Mouse (Mus musculus): Measurements from ENCODE around the gene Smurf1. TPM values are rescaled to one million over a fixed set of nuclear protein-coding genes. Genes with fewer than 3 reads are reported as not detected.
A peak's percentile ranks its signal among the peaks of the same experiment; 100 is the strongest.

The Smurf1 gene
- total RNA-seq, 1 experiment from 2014 or later = 11.8 TPM

GRCm38 (mm10) chr5:144884629-144885217 lies 80.9 kb downstream of the Smurf1 start:
- no peak for ATAC-seq (replicated peaks; ENCODE audit: insufficient number of reproducible peaks, low FRiP score, low TSS enrichment, poor library complexity, severe bottlenecking)

- no peak for ATAC-seq (replicated peaks; ENCODE audit: insufficient number of reproducible peaks, low FRiP score, low TSS enrichment, poor library complexity, severe bottlenecking)
These were observed 83.8 kb downstream of the Smurf1 start for GRCm38 (mm10) chr5:144881670-144882399.

DNA sequence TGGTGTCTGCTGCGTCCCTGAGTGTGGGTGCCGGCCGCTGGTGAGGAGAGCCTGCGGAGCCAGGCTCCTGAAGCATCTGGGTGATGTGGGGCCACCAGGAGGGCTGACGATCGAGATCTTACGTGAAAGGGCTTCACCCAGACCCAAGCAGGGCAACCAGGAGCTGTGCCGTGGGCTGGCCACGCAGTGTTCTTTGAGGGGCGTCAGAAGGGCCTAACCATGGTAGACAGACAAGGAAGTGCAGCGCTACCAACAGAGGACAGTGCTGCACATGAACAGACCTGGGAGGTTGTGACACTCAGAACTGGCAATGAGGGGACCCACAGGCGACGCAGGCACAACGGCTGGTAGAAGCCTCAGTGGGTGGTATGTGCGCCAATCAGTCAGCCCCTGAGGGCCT lies 88.6 kb downstream of the Smurf1 start:
- no peak for ATAC-seq (replicated peaks; ENCODE audit: insufficient number of reproducible peaks, low FRiP score, low TSS enrichment, poor library complexity, severe bottlenecking)

- ATAC-seq (replicated peaks; ENCODE audit: insufficient number of reproducible peaks, low FRiP score, low TSS enrichment, poor library complexity, severe bottlenecking) = peak; percentile 53; the same call in 1 of the 2 replicates
These were observed 89.8 kb downstream of the Smurf1 start for GRCm38 (mm10) chr5:144875892-144876291.

DNA sequence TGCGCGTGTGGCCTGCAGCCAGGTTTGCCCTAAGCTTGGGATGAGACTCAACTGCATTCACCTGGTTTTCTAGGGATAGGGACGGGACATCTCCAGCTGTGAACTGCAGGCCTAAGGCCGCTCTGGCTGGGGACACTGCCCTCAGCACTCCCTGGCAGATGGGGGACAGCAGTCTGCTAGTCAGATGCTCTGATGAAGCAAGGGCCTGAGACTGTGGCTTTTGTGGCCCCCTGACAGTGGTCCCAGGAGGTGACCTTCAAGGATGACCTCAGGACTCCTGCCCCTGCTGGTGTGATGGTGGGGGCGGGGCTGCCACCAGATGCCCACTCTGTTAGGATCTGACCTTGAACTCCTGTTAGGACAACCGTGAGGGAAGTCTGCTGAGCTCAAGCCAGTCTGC lies 90.4 kb downstream of the Smurf1 start:
- ATAC-seq (replicated peaks; ENCODE audit: insufficient number of reproducible peaks, low FRiP score, low TSS enrichment, poor library complexity, severe bottlenecking) = no peak

- ATAC-seq (replicated peaks; ENCODE audit: insufficient number of reproducible peaks, low FRiP score, low TSS enrichment, poor library complexity, severe bottlenecking) = no peak
These were observed 92.8 kb downstream of the Smurf1 start for GRCm38 (mm10) chr5:144872867-144873266.

GRCm38 (mm10) chr5:144872326-144872725 lies 93.3 kb downstream of the Smurf1 start:
- no peak for ATAC-seq (replicated peaks; ENCODE audit: insufficient number of reproducible peaks, low FRiP score, low TSS enrichment, poor library complexity, severe bottlenecking)

DNA sequence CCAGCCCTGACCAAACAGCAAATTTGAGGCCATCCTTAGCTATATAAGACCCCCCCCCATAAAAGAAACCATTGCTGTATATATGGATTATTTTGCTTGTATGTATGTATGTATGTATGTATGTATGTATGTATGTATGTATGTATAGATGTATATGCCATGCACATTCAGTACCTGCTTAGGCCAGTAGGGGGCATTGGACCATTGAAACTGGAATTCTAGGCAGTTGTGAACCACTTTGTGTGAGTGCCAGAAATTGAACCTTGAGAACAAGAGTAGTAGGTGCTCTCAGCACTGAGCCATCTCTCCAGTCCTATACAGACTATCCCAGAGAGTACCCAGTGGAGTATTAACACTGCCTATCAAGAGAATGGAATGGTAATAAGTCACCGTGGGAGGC lies 93.9 kb downstream of the Smurf1 start:
- ATAC-seq (replicated peaks; ENCODE audit: insufficient number of reproducible peaks, low FRiP score, low TSS enrichment, poor library complexity, severe bottlenecking) = no peak

DNA sequence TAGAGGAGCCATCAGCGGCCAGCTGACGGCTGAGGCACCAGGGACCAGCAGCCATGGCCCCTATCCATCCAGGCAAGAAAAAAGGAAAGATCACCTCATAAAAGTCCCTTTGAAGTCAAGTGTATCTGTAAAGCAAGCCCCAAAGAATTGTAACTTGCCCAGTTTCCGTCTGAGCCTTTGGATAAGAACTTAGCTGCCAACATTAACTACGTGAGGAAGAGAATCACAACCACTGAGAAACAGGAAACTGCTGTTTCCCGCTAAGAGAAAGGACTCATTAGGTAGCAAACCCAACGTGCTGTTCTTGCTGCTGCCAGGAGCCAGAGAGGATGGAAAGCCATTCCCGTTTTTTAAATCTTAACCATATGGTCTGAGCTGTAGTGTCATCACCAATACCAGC lies 94.9 kb downstream of the Smurf1 start:
- no peak for ATAC-seq (replicated peaks; ENCODE audit: insufficient number of reproducible peaks, low FRiP score, low TSS enrichment, poor library complexity, severe bottlenecking)

DNA sequence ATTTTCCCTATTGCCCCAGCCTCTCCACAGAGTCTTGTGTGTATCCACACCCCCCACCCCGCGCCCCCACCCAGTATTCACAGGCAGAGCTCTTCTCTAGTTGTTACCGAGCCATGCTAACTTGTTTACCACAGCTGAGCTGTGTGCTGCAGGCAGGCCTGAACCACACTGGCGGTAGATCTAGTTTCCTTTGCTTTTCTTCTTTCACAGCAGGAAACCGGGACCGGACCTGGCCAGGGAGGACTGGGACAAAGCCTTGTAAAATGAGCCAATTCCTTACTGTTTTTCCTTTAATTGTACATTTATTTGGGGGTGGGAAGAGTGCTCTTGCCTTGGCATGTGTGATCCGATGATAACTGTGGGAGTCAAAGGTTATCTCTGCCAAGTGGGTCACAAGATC lies 96.2 kb downstream of the Smurf1 start:
- no peak for ATAC-seq (replicated peaks; ENCODE audit: insufficient number of reproducible peaks, low FRiP score, low TSS enrichment, poor library complexity, severe bottlenecking)

DNA sequence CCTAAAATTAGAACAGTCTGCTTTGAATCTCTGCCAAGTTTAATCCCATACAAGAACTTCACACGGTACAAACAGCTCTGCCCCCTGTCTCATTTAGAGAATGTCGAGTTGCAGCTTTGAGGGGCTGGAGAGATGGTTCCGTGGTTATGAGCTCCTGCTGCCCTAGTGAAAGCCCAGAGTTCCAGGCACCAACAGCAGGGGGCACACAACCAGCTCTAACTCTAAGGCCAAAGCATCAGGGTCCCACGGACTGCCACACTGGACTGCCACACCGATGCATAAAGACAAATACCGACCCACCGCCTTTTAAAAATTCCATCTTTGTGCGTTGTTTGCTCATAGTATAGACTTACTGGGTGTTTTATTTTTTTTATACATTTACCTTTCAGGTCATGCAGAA lies 98.7 kb downstream of the Smurf1 start:
- ATAC-seq (replicated peaks; ENCODE audit: insufficient number of reproducible peaks, low FRiP score, low TSS enrichment, poor library complexity, severe bottlenecking) = no peak

- no peak for ATAC-seq (replicated peaks; ENCODE audit: insufficient number of reproducible peaks, low FRiP score, low TSS enrichment, poor library complexity, severe bottlenecking)
These were observed 104.7 kb downstream of the Smurf1 start for GRCm38 (mm10) chr5:144860913-144861312.

DNA sequence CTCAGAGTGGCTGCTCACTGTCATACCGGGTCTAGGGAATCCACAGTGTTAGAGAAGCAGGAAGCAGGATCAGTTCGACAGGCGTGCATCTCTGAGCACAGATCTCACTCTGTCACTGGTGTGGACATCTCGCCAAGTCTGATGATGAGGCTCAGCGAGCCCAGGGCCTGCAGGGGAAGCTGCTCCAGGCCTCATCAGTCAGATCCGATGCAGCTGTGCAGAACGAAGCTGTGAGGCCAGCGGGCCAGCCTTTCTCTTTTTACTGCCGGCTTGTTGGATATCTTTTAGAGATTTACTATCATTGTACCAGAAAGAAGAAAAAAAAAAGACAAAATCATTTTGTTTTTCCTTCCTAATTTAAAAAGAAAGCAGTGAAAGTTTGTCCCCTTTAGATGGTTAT lies 106.4 kb downstream of the Smurf1 start:
- ATAC-seq (replicated peaks; ENCODE audit: insufficient number of reproducible peaks, low FRiP score, low TSS enrichment, poor library complexity, severe bottlenecking) = no peak

- no peak for ATAC-seq (replicated peaks; ENCODE audit: insufficient number of reproducible peaks, low FRiP score, low TSS enrichment, poor library complexity, severe bottlenecking)
These were observed 107.1 kb downstream of the Smurf1 start for GRCm38 (mm10) chr5:144858527-144858926.

- no peak for ATAC-seq (replicated peaks; ENCODE audit: insufficient number of reproducible peaks, low FRiP score, low TSS enrichment, poor library complexity, severe bottlenecking)
These were observed 109.7 kb downstream of the Smurf1 start for GRCm38 (mm10) chr5:144855936-144856335.

- ATAC-seq (replicated peaks; ENCODE audit: insufficient number of reproducible peaks, low FRiP score, low TSS enrichment, poor library complexity, severe bottlenecking) = no peak
These were observed 111.7 kb downstream of the Smurf1 start for GRCm38 (mm10) chr5:144853931-144854330.

GRCm38 (mm10) chr5:144851820-144852219 lies 113.8 kb downstream of the Smurf1 start:
- no peak for ATAC-seq (replicated peaks; ENCODE audit: insufficient number of reproducible peaks, low FRiP score, low TSS enrichment, poor library complexity, severe bottlenecking)

GRCm38 (mm10) chr5:144849932-144850331 lies 115.7 kb downstream of the Smurf1 start:
- no peak for ATAC-seq (replicated peaks; ENCODE audit: insufficient number of reproducible peaks, low FRiP score, low TSS enrichment, poor library complexity, severe bottlenecking)

DNA sequence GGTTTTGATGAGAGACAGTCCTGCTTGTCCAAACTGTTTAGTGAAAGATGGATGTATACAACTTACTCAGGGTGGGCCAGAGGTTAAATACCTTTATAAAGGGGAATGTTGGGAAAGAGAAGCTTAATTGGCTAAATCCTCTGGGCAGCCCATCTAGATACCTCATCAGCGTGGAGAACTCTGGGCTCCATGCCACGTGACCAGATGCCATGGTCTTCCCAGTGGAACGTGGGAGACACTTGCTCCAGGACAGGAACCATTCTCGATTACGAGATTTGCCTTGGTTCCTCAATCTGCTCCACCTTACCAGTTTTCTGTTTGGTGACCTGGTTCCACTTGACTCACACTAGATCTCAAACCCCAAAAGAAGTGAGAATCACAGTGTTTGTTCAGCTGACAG lies 116.9 kb downstream of the Smurf1 start:
- no peak for ATAC-seq (replicated peaks; ENCODE audit: insufficient number of reproducible peaks, low FRiP score, low TSS enrichment, poor library complexity, severe bottlenecking)

DNA sequence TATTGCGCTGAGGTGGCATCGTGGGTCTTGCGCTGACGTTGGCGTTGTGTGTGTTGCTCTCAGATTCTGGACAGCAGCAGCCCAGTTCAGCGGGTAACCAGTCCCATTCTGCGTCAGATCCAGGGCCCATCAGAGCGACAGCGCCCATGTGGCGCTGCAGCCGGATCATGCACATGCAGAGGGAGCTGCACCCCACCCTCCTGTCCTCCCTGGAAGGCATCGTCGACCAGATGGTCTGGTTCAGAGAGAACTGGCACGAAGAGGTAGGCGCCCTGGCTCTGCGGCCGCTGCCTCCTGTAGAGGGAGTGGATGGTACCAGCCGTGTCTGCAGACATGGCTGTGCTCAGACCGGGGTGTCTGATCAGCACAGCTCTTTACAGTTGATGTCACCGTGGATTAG lies 120.3 kb downstream of the Smurf1 start:
- no peak for ATAC-seq (replicated peaks; ENCODE audit: insufficient number of reproducible peaks, low FRiP score, low TSS enrichment, poor library complexity, severe bottlenecking)

Measured in monocyte, adult 5-6 weeks (primary cell).